Mouse (Mus musculus): ENCODE measurements at regions not wholly inside any gene's neighbourhood (a gene's known extent, or its start where the extent isn't known, plus 50 kb on each side); places are given as distances from the start of the nearest gene placed in this dataset.

GRCm38 (mm10) chr10:126628057-126628456 is 273.1 kb downstream of the Atp23 start:
- no peak for DNase-seq

DNA sequence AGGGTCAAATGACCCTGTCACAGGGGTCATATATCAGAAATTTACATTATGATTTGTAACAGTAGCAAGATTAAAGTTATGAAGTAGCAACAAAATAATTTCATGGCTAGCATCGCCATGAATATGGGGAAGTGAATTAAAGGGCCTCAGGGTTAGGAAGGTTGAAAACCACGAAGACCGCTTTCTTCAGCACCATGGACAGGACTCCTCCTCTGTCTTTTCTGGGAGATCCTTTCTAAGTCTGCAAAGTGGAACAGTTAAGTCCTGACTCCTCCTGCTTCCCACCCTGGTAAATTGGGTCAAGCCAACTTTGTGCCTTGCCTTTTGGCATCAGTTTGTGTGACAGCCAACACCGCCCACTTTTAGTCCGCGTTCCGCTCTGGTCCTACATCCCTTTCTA is 275.7 kb downstream of the Atp23 start:
- no peak for DNase-seq

DNA sequence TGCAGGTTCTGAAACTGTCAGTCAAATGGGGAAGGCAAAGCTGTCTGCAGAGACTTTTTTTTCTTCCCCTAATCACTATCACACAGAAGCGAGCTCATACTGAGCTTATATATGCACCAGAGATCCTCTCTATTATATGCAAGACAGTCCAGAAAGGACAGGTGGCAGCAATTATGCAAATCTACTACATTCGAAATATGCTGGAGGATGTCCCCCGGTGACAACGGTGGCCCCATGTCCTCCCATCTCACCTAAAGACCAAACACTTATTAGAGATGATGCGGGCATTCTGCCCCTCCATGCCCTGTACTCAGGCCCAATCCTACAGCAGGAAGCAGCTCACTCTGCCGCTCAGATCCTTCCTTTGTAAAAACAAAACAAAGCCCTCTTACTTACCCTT is 280.4 kb downstream of the Atp23 start:
- DNase-seq = no peak

DNA sequence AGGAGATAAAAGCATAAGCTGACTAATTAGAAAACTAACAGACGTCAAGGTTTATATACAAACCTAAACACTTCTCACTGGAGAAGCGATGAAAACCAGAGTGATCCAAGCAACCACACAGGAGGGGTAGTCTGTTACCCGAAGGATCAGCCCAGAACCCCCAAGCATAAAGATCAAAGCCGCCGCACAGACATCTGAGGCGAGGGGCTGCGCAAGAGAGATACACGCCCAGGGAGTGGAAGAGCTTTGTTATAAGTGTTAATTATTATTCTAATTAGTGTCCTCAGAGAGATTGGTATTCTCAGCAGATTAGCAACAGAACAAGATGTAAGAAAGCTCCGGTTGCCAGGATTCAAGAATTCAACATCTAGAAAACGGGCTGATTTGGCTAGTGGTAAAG is 281.2 kb downstream of the Atp23 start:
- no peak for DNase-seq

GRCm38 (mm10) chr10:126612226-126612625 is 288.9 kb downstream of the Atp23 start:
- DNase-seq = no peak

DNA sequence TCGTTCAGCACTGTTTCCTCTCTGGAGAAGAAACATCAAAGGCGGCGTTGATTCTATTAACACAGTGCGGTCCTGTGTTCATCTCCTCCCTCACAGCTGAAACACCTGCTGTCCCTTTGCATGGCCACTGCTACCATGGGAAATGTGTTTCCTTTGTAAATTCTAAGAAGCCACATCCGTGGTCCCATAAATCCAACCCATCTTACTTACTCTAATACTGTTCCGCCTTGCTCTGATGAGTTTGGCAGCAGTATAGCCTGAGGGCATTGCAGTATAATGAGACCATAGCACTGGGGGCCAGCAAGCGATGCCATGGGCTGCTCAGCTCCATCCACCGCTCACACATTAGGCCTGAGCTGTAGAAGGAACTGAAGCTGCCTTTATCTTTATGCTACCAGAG is 290.6 kb downstream of the Atp23 start:
- no peak for DNase-seq

DNA sequence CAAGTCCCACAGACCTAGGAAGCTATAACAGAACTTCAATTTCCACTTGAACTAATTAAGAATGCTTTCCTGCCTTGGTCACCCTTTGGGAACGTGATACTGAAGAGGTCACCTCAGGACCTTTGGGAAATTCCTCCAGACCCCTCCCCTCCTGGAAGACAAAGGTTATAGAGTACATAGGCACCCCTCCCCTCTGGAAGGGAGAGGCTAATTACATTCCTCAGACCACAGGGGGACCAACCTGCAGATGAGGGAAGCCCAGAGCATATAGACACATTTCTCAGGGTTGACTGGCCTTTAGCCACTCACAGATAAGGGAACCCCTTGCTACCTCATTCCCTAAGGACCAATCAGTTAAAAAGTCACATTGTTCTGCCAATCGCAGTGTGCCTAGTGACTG is 301.5 kb downstream of the Atp23 start:
- no peak for DNase-seq

- no peak for DNase-seq
Measured at GRCm38 (mm10) chr10:126568155-126568554, 333.0 kb downstream of the Atp23 start.

DNA sequence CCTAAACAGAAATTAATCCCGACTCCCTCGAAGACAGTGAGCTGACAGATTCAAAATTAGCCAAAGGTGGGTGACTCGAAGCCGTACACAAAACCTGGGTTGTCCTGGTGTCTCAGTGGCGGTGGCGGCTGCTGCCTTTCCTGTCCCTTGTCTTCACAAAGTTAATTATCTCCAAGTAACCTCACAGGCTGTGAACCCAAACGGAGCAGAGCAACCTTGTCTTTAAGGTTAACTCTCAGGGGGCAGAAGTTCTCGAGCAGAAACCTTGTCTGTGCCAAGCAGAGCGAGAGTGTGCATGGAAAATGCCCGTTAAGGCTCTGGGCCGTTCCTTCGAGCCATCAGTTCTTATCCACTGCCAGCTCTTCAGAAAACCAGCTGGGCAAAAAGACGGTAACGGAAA is 335.8 kb downstream of the Atp23 start:
- DNase-seq = no peak

DNA sequence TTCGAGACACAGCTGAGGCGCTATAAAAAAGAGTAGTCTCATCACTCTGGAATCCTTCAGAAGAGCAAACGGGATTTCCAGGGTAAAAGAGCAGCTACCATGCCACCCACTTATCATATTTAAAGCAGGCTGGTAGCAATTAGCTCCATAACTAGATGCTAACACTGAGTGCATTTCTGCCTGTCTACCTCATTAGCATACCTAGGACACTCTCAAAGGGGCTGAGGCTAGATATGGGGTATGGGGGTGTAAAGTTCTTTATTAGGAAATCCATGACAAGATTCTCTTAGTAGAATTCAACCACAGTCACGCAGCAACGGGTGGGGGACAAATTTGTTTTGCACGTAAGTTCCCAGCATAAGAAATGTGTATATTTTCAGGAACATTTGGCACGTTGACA is 346.1 kb downstream of the Atp23 start:
- no peak for DNase-seq

DNA sequence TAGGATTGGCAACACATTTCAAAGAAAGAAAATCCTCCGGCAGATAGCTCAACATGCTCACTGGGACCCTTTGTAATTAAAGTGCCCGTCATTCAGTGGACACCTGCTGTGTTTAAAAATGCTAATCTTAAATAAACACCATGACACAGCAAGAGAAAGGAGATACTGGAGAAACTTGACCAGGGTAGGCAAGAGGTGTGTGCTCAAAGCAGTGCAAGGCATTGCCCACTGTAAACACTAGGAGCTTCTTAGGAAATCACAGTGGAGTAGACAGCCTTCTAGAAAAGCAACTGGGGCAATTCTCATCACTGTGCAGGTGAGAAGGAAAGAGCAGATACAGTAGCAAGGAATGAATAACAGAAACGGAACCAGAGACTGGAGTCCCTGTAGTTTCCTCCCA is 369.2 kb downstream of the Atp23 start:
- DNase-seq = no peak

- peak; percentile 53 for DNase-seq
Measured at GRCm38 (mm10) chr10:126531368-126531767, 369.8 kb downstream of the Atp23 start.

GRCm38 (mm10) chr10:126528801-126529200 is 372.4 kb downstream of the Atp23 start:
- DNase-seq = no peak

DNA sequence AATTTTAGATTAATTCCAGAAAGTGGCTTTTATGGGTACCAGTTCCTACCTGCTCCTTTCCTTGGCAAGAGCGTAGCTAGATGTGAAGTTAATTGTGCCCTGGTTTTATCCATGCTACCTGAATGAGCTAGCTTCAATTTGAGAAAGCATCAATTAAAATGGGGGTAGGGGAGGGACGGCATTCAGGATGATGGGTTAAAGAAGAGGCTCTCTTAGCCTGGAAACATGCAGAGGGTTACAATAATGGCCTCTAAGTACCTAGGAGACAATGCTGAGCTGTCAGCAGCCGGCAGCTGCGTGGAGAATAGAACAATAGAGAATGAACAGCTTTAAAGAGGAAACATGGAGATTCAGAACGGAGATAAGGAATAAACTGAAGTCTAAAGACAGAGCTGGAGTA is 375.0 kb downstream of the Atp23 start:
- DNase-seq = no peak

DNA sequence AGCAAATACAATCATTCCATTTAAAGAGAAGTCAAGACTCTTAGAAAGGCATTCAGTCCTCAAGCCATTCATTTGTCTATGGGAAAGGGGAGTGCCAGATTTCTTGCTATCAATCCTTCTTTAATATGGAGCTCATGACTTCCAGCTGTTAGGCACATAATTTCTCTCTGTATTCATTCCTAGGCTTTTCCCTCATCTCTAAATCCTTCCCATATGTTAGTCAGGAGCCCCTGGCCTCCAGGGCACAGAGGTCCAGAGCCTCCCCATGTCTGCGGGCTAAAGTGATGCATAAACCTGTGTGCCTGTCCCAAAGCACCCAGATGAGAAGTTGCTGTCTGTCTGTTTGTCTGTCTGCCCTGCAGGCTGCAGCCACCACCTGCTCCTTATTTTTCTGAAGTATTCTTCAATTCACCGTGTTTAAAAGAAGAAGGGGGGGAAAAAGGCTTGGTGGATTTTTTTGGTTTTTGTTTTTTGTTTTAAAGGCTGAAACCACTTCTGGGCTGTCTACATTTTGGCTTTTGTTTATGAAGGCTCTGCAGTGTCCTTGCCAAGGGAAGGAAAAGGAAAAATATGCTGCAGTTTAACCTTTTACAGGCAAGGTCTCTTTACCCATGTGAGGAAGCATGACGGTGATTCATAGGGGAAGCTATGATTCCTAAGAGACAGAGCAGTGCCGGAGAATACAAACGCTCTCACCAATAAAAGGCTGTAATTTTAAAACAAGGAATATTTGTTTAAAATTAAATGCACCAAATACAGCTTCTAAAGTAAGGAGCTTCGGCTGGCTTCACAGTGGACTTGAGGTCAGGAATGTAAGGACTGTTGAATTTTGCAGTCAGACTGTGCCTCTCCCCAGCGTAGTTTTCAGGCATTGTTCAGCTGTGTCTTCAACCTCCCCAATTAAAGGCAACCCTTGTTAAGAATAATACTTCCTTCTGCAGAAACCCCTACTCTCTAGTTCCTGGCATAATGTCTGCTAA is 379.0 kb downstream of the Atp23 start:
- no peak for DNase-seq

DNA sequence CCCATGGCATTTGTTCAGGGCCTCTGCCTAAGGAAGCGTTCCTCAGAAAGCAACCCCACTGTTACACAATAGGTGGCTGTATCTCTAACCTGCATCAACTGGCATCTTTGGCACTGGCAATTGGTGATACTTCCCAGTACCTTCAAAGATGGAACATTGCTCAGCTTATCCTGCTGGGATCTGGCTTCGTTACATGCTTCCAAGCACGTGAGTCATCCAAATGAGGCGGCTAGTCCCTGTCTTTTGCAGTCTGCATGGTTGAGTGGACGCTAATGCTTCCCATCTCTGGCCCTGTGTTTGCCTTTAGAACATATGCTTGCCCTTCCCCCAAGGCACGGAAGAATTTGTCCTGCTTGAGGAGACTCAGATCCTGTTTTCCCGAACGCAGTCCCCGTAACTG is 380.2 kb downstream of the Atp23 start:
- no peak for DNase-seq

DNA sequence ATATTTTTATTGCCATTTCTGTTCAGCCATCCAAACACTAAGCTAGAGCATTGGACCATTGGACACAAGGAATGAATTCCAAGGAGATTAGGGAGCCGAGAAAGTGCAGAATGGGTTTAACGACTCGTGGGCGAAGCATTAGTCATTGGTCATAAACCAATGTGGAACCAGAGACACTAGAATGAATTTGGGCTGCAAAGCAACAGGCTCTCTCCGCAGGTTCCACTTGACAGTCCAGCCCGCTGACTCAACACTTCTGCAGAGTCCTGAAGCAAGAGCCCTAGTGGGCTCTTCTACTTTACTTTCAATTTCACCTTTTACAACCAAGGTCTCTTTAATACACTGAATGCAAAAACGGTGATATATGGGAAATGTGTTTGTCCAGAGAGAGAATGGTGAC is 388.0 kb downstream of the Atp23 start:
- no peak for DNase-seq

DNA sequence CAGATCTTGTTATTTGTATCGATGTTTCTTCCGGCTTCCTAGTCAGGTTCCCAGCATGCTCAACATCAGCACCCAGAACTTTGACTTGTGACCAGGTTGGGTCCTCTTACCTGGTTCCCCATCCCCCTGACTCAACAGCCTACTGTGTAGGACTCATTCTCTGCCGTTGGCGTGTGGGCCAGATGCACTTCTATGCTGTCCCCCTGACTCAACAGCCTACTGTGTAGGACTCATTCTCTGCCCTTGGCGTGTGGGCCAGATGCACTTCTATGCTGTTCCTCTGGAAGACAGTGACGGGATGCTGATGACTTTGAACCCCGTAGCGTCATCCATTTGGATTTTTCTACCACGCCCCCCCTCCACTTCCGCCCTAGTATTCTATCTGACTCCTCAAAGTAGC is 389.6 kb downstream of the Atp23 start:
- DNase-seq = peak; percentile 93

GRCm38 (mm10) chr10:126505988-126506387 is 395.2 kb downstream of the Atp23 start:
- DNase-seq = no peak

DNA sequence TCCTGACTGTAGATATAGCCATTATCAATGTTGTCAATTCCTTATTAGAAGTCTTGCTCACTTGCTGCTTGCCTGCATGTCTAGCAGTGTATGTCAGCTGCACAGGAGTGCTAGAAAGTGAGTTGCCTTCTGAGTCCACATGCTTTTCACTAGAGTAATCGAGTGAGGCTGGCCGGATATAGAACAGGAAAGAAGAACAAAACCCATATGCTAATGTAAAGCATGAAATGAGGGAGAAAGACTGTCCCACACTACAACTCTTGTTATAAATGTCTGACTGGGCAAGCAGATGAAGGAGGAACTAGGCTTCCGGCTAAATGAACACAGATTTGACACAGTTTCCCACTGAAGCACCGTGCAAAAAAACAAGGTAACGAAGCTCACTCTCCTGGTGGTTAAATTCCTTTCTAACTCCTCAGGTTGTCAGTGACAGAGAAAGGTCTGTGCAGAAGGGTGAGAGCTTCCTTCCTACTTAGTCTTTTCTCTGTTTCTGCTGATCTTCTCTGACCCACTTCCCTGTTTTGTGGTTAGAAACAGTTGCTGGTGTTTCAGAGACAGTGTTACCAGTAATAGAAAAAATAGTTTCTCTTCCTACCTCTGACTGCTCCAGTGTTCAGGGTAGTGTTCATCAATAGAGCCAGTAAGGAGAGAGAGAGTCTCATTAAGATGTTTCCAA is 399.0 kb downstream of the Atp23 start:
- DNase-seq = no peak

- no peak for DNase-seq
Measured at GRCm38 (mm10) chr10:126498726-126499125, 402.4 kb downstream of the Atp23 start.

DNA sequence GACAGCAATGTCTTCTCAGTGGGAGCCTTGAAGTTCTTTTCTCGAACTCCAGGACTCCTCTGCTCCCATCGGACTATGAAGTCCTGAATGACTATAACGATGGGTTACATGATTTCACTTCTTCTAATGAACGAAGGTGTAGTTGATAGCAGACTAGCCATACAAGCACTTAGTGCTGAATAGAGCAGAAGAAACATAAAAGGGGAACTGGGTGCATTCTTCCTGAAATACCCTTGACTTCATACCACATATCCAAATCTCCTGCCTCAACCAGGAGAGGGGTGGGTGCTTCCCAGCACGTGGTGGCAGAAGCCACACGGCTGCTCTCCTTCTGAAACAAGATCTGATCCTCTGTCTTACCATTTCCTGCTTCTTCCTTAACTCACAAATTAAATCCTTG is 407.4 kb downstream of the Atp23 start:
- DNase-seq = no peak

DNA sequence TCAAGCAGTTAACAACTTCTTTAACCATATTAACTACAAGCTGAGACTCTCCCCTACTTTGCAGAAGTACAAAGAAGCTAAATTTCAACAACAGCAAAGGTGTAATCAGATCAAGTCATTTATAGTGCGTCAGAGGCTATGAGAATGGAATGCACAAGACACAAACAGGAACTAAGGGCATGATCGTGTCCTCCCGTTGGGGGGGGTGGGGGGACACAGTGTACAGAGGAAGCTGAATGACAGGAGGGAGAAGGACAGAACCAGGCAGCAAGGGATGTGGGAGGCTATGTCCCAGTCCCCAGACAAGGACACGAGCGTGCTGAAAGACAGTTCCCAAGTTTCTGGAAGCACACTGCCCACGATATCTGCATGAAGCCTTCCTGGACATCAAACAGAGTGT is 408.9 kb downstream of the Atp23 start:
- no peak for DNase-seq

DNA sequence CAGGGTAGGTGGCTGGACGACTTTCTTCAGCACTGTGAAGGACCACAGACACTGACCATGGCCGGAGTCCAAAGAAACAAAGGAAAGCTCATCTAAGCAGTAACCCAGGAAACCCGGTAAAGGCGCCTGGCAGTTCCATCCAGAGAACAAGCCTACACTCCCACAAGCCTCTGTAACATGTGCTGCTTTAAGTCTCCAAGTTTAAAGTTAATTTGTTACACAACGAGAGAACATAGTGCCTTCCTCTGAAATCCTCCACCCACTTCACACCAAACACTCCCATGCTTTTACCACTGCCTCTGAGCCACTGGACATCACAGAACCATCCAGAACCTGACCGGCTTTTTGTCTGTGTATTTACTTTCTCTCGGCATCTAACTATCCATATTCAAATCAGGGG is 416.0 kb downstream of the Atp23 start:
- no peak for DNase-seq
